Comparison of ENCODE assay signal across 1 mouse cellular context in the genomic region with DNA sequence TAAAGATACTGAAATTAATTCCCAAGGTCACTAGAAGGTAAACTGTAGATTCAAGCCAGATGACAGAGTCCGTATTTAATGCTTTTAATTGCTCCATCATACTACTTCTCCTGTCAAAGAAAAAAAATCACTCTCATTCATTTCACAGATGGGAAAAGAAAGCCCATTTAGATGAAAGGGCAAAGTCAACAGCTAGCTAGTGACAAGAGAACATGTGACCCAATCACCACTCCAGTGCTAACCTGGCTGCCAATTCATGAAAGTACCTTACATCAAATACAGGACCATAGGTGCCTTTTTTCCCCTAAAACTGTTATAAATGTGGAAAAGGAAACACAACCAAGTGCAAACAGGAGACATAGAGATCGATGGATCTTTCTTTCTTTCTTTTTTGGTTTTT.
TF ChIP-seq lines count a peak whose summit lies in the region.

No protein-coding gene starts in this region.

TF ChIP-seq in myocyte, 11 proteins besides CTCF, POLR2A, EP300 and RAD21:
- TF ChIP-seq REST (IDR thresholded peaks at IDR 0.05; ENCODE audit: insufficient read depth, insufficient read length) (no peak), TCF12 (IDR thresholded peaks at IDR 0.05; ENCODE audit: insufficient read depth, poor library complexity, severe bottlenecking) (no peak), MYOD1 (IDR thresholded peaks at IDR 0.05; ENCODE audit: control insufficient read depth in 1 of 3, insufficient read length in 2 of 3, low read depth in 2 of 3) (no peak), POLR2AphosphoS2 (IDR thresholded peaks at IDR 0.05; ENCODE audit: insufficient read length, low read depth) (no peak), USF1 (IDR thresholded peaks at IDR 0.05; ENCODE audit: low read depth) (no peak), SRF (IDR thresholded peaks at IDR 0.05; ENCODE audit: control insufficient read depth, insufficient read length, low read depth) (no peak), CEBPB (IDR thresholded peaks at IDR 0.05; ENCODE audit: insufficient read depth, poor library complexity, severe bottlenecking) (no peak), E2F4 (IDR thresholded peaks at IDR 0.05; ENCODE audit: insufficient read depth) (no peak), MAX (IDR thresholded peaks at IDR 0.05; ENCODE audit: low read depth) (no peak), MYOG (IDR thresholded peaks at IDR 0.05; ENCODE audit: control insufficient read depth in 1 of 3, insufficient read depth in 1 of 3, insufficient read length in 2 of 3, low read depth in 2 of 3) (no peak), TCF3 (IDR thresholded peaks at IDR 0.05; ENCODE audit: insufficient read length, low read depth) (no peak)
